Mouse (Mus musculus): ENCODE results near the gene Rad9b. TPM values are rescaled to one million over a fixed set of nuclear protein-coding genes. Genes with fewer than 3 reads are reported as not detected.
"Not testable (repeated sequence)": the region's sequence is repeated elsewhere in the genome, so short reads cannot be mapped to it uniquely, and the experiment has no call there.

Gene Rad9b
- polyA plus RNA-seq, 1 experiment from 2014 or later = 9.2 TPM

DNA sequence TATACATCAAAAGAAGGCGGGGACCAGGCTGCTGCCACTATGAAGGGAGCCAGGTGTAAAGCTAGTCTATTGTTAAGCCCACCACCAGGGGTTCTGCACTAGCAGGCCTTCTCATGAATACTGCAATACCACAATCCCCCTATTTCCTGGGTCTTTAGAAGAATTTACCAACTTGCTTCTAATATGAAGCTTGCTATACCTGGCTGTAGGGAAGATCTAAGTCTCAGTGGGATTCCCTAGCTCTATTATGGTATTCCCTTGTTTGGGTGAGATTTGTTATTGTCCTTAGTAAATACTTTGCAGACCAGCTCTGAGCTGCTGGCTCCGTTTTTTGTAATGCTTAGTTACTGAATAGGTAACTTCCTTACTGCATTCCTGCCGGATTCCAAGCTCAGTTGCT is 35.1 kb downstream of the Rad9b start:
- H3K27ac ChIP-seq; H3K27me3 ChIP-seq (replicated peaks); ATAC-seq; H3K4me1 ChIP-seq (replicated peaks); H3K4me3 ChIP-seq (replicated peaks); H3K9ac ChIP-seq; H3K4me2 ChIP-seq (replicated peaks); H3K9me3 ChIP-seq: not testable (repeated sequence)
- peaks cover 15% of the 10 kb centered on the region for H3K36me3 ChIP-seq
- WGBS = 70% methylated on average over 3 of the region's 3 CpGs

DNA sequence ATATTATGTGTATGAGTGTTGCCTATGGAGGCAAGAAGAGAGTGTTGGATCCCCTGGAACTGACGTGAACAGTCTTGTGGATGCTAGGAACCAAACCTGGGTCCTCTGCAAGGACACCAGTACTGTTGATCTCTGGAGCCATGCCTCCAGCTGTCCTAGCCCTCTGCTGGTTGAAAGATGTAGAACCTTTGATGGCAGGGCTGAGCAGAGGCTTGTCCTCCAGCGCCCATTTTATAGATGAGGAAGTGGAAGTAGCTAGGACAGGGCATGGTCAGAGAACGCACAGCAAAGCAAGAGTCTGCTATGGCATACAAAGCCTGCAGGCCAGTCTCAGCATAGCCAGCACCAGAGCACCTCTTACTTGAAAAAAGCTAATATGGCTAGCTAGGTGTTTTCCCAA is 35.9 kb downstream of the Rad9b start:
- Histone ChIP-seq H3K9ac (no peak overlapping the region), H3K27ac (no peak overlapping the region), H3K27me3 (replicated peaks) (no peaks in the 10 kb centered on the region), H3K9me3 (no peaks in the 10 kb centered on the region), H3K4me2 (replicated peaks) (no peak overlapping the region), H3K4me3 (replicated peaks) (no peak overlapping the region), H3K4me1 (replicated peaks) (no peaks in the 10 kb centered on the region; the same call in 1 of the 2 replicates), H3K36me3 (peaks cover 20% of the 10 kb centered on the region)
- WGBS = 83% methylated on average over 3 of the region's 3 CpGs
- peak; percentile 34 for ATAC-seq

DNA sequence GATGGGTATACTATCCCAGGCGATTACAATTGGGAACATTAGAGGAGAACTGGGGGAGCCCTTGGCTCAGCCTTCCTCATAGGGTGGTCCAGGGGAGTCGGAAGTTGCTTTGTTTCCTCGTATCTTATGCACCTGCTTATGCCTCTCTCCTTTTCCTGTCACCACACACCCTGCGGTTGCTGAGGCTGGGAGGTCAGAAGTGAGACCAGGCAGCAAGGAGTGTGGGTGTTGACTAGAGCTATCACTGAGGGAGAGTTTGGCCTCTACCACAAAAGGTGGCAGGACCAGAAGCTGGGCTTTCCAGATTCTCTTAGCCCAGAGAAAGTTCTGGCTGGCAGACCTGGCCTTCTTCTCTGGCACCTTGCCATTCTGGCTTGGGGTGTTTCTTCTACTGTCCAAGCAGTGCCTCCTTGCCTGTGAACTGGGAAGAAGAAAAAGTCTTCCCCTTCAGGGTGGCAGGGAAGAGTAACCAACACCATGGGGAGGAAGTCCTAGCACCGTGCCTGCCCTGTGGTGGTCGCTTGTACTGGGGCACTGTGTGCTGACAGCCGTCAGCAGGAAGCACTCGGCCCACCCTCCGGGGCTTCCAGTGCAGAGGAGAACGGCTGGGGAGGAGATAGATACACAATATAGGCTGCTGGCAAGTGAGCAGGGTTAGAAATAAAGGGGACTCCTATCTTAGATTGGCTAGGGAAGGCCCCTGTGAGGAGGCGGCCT is 36.5 kb downstream of the Rad9b start:
- 76% methylated on average over 11 of the region's 11 CpGs for WGBS
- ATAC-seq = 0 out of 2 replicates have a peak, but pooled peaks have one; percentile 26
- H3K36me3 ChIP-seq = peaks cover 17% of the 10 kb centered on the region

DNA sequence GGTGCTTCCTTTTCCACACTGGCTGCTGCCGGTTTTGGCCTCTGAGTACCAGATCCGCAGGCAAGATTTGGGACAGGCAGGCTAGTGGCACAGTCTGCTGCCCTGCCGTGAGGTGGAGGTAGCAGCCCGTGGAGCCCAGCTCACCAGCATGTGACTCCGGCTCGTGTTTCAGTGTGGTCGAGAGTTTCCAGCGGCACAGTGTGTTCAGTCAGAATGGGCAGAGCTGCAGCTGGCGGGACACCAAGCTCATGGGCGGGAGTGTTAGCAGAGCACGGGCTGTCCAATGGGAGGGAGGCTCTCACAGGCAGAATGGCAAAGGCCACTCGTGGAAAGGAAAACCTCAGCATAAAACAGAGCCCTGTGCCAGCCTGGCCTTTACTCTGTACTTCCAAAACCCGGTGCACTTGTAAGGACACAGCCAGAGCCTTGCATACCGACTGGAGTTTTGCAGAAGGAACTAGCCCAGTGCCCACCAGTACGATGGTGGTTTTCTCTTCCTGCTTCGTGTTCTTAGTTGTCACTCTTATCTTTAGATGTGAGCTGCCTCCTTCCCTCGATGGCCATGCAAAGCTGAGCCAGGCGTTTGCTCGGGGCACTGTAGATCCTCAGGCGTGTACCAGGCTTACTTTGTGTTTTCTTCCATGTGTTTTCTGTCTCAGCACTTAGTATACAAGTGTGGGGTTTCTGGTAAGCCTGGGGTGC is 38.9 kb downstream of the Rad9b start:
- Histone ChIP-seq H3K9ac (no peak overlapping the region), H3K4me1 (replicated peaks) (no peaks in the 10 kb centered on the region; the same call in 1 of the 2 replicates), H3K27me3 (replicated peaks) (no peaks in the 10 kb centered on the region), H3K27ac (0 out of 2 replicates have a peak overlapping the region, but pooled peaks have one; percentile 3), H3K9me3 (no peaks in the 10 kb centered on the region), H3K4me2 (replicated peaks) (no peak overlapping the region), H3K36me3 (peaks cover 10% of the 10 kb centered on the region), H3K4me3 (replicated peaks) (no peak overlapping the region)
- peak; percentile 56; the same call in 1 of the 2 replicates for ATAC-seq
- WGBS = 70% methylated on average over 20 of the region's 20 CpGs

More for the DNA sequence above, 36.5 kb downstream of the Rad9b start:
- H3K9me3 ChIP-seq = no peaks in the 10 kb centered on the region
- H3K4me1 ChIP-seq (replicated peaks) = no peaks in the 10 kb centered on the region; the same call in 1 of the 2 replicates
- H3K9ac ChIP-seq = no peak overlapping the region
- H3K27ac ChIP-seq = no peak overlapping the region
- no peak overlapping the region for H3K4me3 ChIP-seq (replicated peaks)
- no peaks in the 10 kb centered on the region for H3K27me3 ChIP-seq (replicated peaks)
- no peak overlapping the region for H3K4me2 ChIP-seq (replicated peaks)

DNA sequence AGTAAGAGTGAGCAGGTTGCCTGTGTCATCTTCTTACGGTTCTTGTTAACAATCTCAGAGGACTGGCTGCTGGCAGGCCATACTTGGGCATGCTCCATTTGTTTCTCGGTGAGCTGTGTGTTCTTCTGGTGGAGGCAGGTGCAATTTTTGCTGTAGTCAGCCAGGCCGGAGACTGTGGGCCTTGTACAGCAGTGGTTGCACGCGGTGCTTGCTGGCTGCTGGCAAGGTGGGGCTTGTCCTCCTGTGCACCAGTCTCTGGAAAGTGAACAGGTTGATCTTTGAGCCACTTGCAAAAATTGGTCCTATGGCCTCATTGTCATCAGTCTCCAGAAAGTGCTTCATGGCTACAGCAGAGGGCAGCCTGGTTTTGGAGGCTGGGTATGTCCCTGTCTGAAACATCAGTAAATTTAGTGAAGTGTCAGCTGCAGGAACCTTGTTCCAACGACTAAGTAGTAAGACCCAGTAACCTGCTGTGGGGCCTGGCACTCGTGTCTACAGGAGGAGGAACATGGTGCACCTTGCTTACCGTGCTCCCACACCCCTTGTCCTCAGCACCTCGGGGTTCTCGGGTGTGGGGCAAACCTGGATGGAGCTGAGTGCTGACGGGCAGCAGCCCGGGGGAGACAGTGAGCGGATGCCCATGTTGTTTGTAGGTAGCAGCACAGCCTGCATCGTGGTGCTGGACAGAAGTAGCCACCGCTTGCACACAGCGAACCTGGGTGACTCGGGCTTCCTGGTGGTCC is 40.9 kb downstream of the Rad9b start:
- WGBS = 90% methylated on average over 17 of the region's 17 CpGs

DNA sequence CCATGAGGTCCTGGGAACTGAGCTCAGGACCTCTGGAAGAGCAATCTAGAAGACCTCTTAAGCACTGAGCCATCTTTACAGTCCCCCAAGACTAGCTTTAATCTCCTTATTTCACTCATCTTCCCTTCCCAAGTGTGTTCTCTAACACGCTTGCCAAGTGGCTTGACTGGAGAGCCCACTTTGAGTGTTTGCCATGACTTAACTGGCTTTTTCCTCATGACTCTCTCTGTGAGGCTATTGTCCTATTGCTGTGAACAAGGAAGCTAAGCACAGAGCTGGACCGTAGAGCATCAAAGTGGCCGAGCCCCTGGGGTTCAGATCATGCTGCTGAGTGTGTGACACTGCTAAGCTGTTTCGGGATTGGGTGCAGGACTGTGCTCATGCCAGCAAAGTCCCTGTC is 41.7 kb downstream of the Rad9b start:
- ATAC-seq = no peak
- no peak overlapping the region for H3K4me2 ChIP-seq (replicated peaks)
- H3K27ac ChIP-seq = no peak overlapping the region
- no peak overlapping the region for H3K9ac ChIP-seq
- no peaks in the 10 kb centered on the region; the same call in 1 of the 2 replicates for H3K4me1 ChIP-seq (replicated peaks)
- H3K4me3 ChIP-seq (replicated peaks) = no peak overlapping the region
- WGBS = 92% methylated on average over 4 of the region's 4 CpGs
- H3K9me3 ChIP-seq = no peaks in the 10 kb centered on the region
- peaks cover 13% of the 10 kb centered on the region for H3K36me3 ChIP-seq
- H3K27me3 ChIP-seq (replicated peaks) = no peaks in the 10 kb centered on the region

More for the DNA sequence above, 40.9 kb downstream of the Rad9b start:
- Histone ChIP-seq H3K9ac (no peak overlapping the region), H3K36me3 (peaks cover 13% of the 10 kb centered on the region), H3K9me3 (no peaks in the 10 kb centered on the region), H3K4me2 (replicated peaks) (no peak overlapping the region), H3K4me3 (replicated peaks) (no peak overlapping the region), H3K27ac (no peak overlapping the region), H3K4me1 (replicated peaks) (no peaks in the 10 kb centered on the region; the same call in 1 of the 2 replicates), H3K27me3 (replicated peaks) (no peaks in the 10 kb centered on the region)
- no peak for ATAC-seq

DNA sequence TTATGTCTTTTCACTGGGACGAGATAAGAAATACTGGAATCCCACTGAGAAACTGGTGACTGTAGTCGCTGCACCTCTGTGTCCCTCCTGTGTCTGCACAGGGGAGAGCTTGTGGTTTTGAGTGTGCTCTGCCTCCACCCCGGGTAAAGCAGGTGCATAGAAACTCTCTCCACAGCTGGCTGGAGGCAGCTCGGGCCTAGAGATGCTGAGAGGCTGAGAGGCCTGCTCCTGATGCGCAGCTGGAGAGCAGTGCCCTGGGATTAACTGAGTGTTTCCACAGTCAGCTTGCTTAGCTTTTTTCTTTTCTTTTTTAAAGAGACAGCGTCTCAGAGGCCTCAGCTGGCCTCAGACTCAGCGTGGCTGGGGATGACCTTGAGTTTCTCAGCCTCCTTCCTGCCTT is 42.3 kb downstream of the Rad9b start:
- H3K4me3 ChIP-seq (replicated peaks) = no peak overlapping the region
- peaks cover 13% of the 10 kb centered on the region for H3K36me3 ChIP-seq
- no peaks in the 10 kb centered on the region; the same call in 1 of the 2 replicates for H3K4me1 ChIP-seq (replicated peaks)
- H3K4me2 ChIP-seq (replicated peaks) = no peak overlapping the region
- no peak overlapping the region for H3K27ac ChIP-seq
- WGBS = 70% methylated on average over 7 of the region's 7 CpGs
- H3K27me3 ChIP-seq (replicated peaks) = no peaks in the 10 kb centered on the region
- H3K9me3 ChIP-seq = no peaks in the 10 kb centered on the region
- no peak for ATAC-seq
- no peak overlapping the region for H3K9ac ChIP-seq

DNA sequence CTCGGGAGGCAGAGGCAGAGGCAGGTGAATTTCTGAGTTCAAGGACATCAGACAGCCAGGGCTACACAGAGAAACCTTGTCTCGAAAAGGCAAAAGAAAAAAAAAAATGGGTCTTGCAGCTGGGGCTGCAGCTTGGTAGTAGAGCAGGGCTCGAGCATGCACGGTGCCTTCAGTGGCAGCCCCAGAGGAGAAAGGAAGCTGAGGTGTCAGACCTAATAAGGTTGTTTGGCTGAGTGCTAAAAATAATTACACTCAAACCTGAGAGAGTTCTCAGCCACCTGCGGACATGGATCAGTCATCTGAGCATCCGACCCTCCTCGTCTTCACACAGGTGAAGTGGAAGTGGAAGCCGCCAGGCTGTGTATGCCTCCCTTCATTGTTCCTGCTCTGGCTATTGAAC is 43.3 kb downstream of the Rad9b start:
- no peaks in the 10 kb centered on the region; the same call in 1 of the 2 replicates for H3K4me1 ChIP-seq (replicated peaks)
- no peak overlapping the region for H3K4me3 ChIP-seq (replicated peaks)
- no peak overlapping the region for H3K4me2 ChIP-seq (replicated peaks)
- no peaks in the 10 kb centered on the region for H3K27me3 ChIP-seq (replicated peaks)
- H3K27ac ChIP-seq = no peak overlapping the region
- H3K36me3 ChIP-seq = peaks cover 13% of the 10 kb centered on the region
- WGBS = 86% methylated on average over 8 of the region's 8 CpGs
- no peak for ATAC-seq
- H3K9ac ChIP-seq = no peak overlapping the region
- no peaks in the 10 kb centered on the region for H3K9me3 ChIP-seq

DNA sequence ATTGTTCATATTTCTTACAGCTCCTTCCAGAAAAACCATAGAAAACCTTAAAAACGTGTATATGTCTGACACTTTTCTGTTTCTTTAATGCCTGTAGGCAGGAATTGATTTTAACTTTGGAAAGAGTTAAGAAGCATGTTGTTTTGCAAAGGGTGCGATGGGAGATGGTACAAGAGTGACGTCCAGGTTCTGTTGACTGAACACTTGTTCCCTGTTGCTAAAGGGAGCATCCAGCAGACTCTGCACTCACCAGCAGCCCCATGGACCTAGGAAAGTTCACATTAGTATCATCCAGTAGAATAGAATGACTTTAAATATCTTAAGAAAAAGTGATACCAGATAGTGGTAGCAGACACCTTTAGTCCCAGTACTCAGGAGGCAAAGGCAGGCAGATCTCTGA is 47.5 kb downstream of the Rad9b start:
- Histone ChIP-seq H3K9me3 (no peaks in the 10 kb centered on the region), H3K36me3 (peaks cover 4% of the 10 kb centered on the region; the same call in 1 of the 2 replicates), H3K9ac (no peak overlapping the region), H3K4me2 (replicated peaks) (no peak overlapping the region), H3K27me3 (replicated peaks) (no peaks in the 10 kb centered on the region), H3K27ac (no peak overlapping the region), H3K4me3 (replicated peaks) (no peak overlapping the region), H3K4me1 (replicated peaks) (peaks cover 28% of the 10 kb centered on the region)
- ATAC-seq = no peak
- WGBS = 86% methylated on average over 3 of the region's 3 CpGs

DNA sequence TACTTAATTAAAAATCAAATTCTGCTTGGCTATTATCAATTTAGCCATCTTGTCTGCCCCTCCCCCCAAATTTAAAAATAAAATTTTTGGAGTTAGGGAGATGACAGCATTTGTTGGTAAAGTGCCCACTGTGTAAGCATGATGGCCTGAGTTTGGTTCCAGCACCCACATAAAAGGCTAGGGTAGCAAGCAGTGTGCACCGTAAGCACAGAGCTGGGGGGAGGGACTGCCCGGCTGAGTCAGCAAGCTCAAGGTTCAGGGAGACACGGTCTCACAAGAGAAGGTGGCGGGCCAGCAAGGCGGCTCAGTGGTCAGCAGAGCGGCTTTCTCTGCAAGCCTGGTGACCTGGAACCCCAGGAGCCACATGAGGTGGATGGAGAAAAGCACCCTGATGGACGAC is 48.6 kb downstream of the Rad9b start:
- Histone ChIP-seq H3K4me2 (replicated peaks) (no peak overlapping the region), H3K36me3 (peaks cover 4% of the 10 kb centered on the region; the same call in 1 of the 2 replicates), H3K9me3 (no peaks in the 10 kb centered on the region), H3K4me3 (replicated peaks) (no peak overlapping the region), H3K4me1 (replicated peaks) (peaks cover 29% of the 10 kb centered on the region), H3K27me3 (replicated peaks) (no peaks in the 10 kb centered on the region), H3K9ac (no peak overlapping the region), H3K27ac (no peak overlapping the region)
- 90% methylated on average over 7 of the region's 7 CpGs for WGBS
- no peak for ATAC-seq

DNA sequence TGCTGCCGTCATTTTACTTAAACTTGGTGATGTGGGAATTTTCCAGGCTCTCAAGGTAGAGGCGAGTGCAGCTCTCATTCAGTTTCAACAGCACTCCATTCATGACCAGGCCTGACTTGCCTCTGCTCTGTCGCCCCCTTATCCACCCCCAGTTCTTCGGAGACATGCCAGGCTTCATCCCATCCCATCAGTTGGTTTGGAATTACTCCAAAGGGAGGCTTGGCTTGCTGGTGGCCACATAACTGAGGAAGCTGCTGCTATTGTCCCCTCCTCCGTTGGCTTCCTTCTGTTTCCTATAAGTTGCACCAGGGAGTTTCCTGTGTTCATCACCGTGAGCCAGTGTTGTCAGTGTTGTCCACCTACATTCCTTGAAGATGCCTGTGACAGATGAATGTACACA is 49.5 kb downstream of the Rad9b start:
- no peak for ATAC-seq
- Histone ChIP-seq H3K27me3 (replicated peaks) (no peaks in the 10 kb centered on the region), H3K9ac (no peak overlapping the region), H3K4me2 (replicated peaks) (no peak overlapping the region), H3K36me3 (peaks cover 2% of the 10 kb centered on the region; the same call in 1 of the 2 replicates), H3K4me1 (replicated peaks) (peaks cover 29% of the 10 kb centered on the region), H3K27ac (no peak overlapping the region), H3K4me3 (replicated peaks) (no peak overlapping the region), H3K9me3 (no peaks in the 10 kb centered on the region)
- 67% methylated on average over 6 of the region's 6 CpGs for WGBS

DNA sequence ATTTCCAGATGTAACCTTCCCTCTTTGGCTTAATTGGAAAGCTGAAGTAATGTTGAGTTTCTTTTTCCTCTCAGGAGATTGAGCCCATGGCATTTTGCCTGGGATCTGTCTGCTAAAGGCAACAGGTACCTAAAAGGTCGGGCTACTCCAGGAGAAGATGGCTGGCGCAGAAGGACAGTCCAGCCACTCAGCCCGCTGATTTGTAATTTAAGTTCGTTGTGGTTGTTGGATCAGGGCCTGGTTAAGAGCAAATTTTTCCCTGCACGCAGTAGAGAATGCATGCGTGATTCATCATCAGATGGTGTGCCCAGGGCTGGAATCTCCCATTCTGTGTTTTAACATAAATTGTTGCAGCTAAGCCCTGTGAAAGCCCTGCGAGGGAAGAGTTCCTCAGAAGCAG is 50.1 kb downstream of the Rad9b start:
- no peak overlapping the region for H3K9ac ChIP-seq

More for the DNA sequence above, 50.1 kb downstream of the Rad9b start:
- 0 out of 2 replicates have a peak overlapping the region, but pooled peaks have one; percentile 58 for H3K27ac ChIP-seq
- no peak overlapping the region for H3K4me3 ChIP-seq (replicated peaks)
- ATAC-seq = no peak
- no peaks in the 10 kb centered on the region for H3K36me3 ChIP-seq
- H3K4me1 ChIP-seq (replicated peaks) = peaks cover 29% of the 10 kb centered on the region
- no peaks in the 10 kb centered on the region for H3K27me3 ChIP-seq (replicated peaks)
- H3K4me2 ChIP-seq (replicated peaks) = no peak overlapping the region
- WGBS = 68% methylated on average over 7 of the region's 7 CpGs
- no peaks in the 10 kb centered on the region for H3K9me3 ChIP-seq
